In genomic region chr13:42929529-42930235, GRCm38 (mm10) we compare ENCODE assay signal across 17 mouse cellular contexts.
DNase-seq lines count a peak whose midpoint lies in the region; ATAC-seq and TF ChIP-seq lines count a peak whose summit lies in the region.
"Had no signal": no experiment of that assay in that cellular context is flagged by ENCODE, and none has a peak within 500 bp of the region (broad histone marks: within the 10 kb centered on the region; RNA-seq: fewer than 3 reads in every experiment).

No protein-coding gene starts in this region.

- TF ChIP-seq CTCF in midbrain, postnatal 0 days (IDR thresholded peaks at IDR 0.05) = no peak
- no peak for TF ChIP-seq CTCF in olfactory bulb, adult 2 months (IDR thresholded peaks at IDR 0.05; ENCODE audit: insufficient read depth, low read depth, low read length)

- no peak for ATAC-seq in midbrain, embryonic 11.5 days (ENCODE audit: low FRiP score)
- no peak for ATAC-seq in midbrain, postnatal 0 days (ENCODE audit: low FRiP score)
- ATAC-seq in embryonic facial prominence, embryonic 15.5 days (ENCODE audit: insufficient number of reproducible peaks, low FRiP score, low TSS enrichment, low read depth) = no peak
- ATAC-seq: forebrain, embryonic 15.5 days; lung, postnatal 0 days had no signal

- no peak for TF ChIP-seq POLR2A in olfactory bulb, adult 2 months (IDR thresholded peaks at IDR 0.05; ENCODE audit: insufficient read depth, low read depth, low read length)

- no peaks in the 10 kb centered on the region for H3K36me3 ChIP-seq in midbrain, embryonic 11.5 days (ENCODE audit: control insufficient read depth, insufficient read depth, low read length)
- H3K36me3 ChIP-seq in midbrain, postnatal 0 days (ENCODE audit: insufficient read depth, low read length) = no peaks in the 10 kb centered on the region
- no peaks in the 10 kb centered on the region for H3K36me3 ChIP-seq in embryonic facial prominence, embryonic 15.5 days
- H3K36me3 ChIP-seq: forebrain, embryonic 15.5 days; limb, embryonic 15.5 days; liver, embryonic 15.5 days had no signal

- peak; percentile 77 for DNase-seq in midbrain, embryonic 11.5 days (ENCODE audit: low spot score, missing footprints)
- no peak for DNase-seq in midbrain, postnatal 0 days (ENCODE audit: low spot score)
- peak; percentile 9 for DNase-seq in adipocyte (ENCODE audit: low spot score)
- DNase-seq in adrenal gland, adult 8-10 months = no peak
- DNase-seq in thymus, postnatal 36 days = no peak
- DNase-seq: cerebellum, adult 2 months; kidney, adult 18-20 months; kidney, postnatal 10 days; retina, postnatal 1 day; thymus, adult 2 months had no signal

- no peak overlapping the region for H3K4me2 ChIP-seq in midbrain, embryonic 11.5 days
- H3K4me2 ChIP-seq in midbrain, postnatal 0 days (ENCODE audit: low read depth, low read length, poor library complexity, severe bottlenecking) = no peak overlapping the region
- no peak overlapping the region for H3K4me2 ChIP-seq in embryonic facial prominence, embryonic 15.5 days (replicated peaks)
- H3K4me2 ChIP-seq: forebrain, embryonic 15.5 days; limb, embryonic 15.5 days; liver, embryonic 15.5 days; midbrain, embryonic 12.5 days had no signal

- no peak overlapping the region for H3K4me3 ChIP-seq in midbrain, embryonic 11.5 days (ENCODE audit: low read depth, low read length)
- no peak overlapping the region for H3K4me3 ChIP-seq in midbrain, postnatal 0 days (ENCODE audit: low read depth, low read length)
- no peak overlapping the region for H3K4me3 ChIP-seq in embryonic facial prominence, embryonic 15.5 days (replicated peaks)
- H3K4me3 ChIP-seq in olfactory bulb, adult 2 months (ENCODE audit: insufficient read depth, low read depth, low read length) = no peak overlapping the region
- H3K4me3 ChIP-seq: forebrain, embryonic 15.5 days; limb, embryonic 15.5 days; liver, embryonic 15.5 days; midbrain, embryonic 12.5 days had no signal

- no peak overlapping the region for H3K27ac ChIP-seq in midbrain, embryonic 11.5 days (ENCODE audit: low read depth, low read length)
- no peak overlapping the region for H3K27ac ChIP-seq in midbrain, postnatal 0 days (ENCODE audit: low read depth, low read length)
- peak overlapping the region; percentile 48; the same call in 1 of the 2 replicates for H3K27ac ChIP-seq in embryonic facial prominence, embryonic 15.5 days (replicated peaks)
- 0 out of 2 replicates have a peak overlapping the region, but pooled peaks have one; percentile 4 for H3K27ac ChIP-seq in olfactory bulb, adult 2 months (ENCODE audit: insufficient read depth, low read depth, low read length)
- H3K27ac ChIP-seq: forebrain, embryonic 15.5 days; limb, embryonic 15.5 days; liver, embryonic 15.5 days; midbrain, embryonic 12.5 days had no signal

- whole genome bisulfite sequencing in midbrain, embryonic 11.5 days = 52% methylated on average over 10 of the region's 10 CpGs
- 44% methylated on average over 10 of the region's 10 CpGs for WGBS in midbrain, postnatal 0 days
- 29% methylated on average over 10 of the region's 10 CpGs for WGBS in embryonic facial prominence, embryonic 15.5 days
- 32% methylated on average over 10 of the region's 10 CpGs for WGBS in olfactory bulb, adult 2 months

- peaks cover 2% of the 10 kb centered on the region; the same call in 1 of the 2 replicates for H3K9me3 ChIP-seq in midbrain, embryonic 11.5 days (ENCODE audit: control insufficient read depth, low read length)
- H3K9me3 ChIP-seq in midbrain, postnatal 0 days (ENCODE audit: low read length) = no peaks in the 10 kb centered on the region
- peaks cover 9% of the 10 kb centered on the region; the same call in 1 of the 2 replicates for H3K9me3 ChIP-seq in embryonic facial prominence, embryonic 15.5 days (replicated peaks)
- H3K9me3 ChIP-seq: limb, embryonic 15.5 days; liver, embryonic 15.5 days had no signal

- H3K4me1 ChIP-seq in midbrain, embryonic 11.5 days (ENCODE audit: control insufficient read depth, insufficient read depth, low read length) = no peaks in the 10 kb centered on the region
- no peaks in the 10 kb centered on the region for H3K4me1 ChIP-seq in midbrain, postnatal 0 days (ENCODE audit: insufficient read depth, low read length)
- H3K4me1 ChIP-seq in embryonic facial prominence, embryonic 15.5 days = peaks cover 21% of the 10 kb centered on the region; the same call in 1 of the 2 replicates
- H3K4me1 ChIP-seq in olfactory bulb, adult 2 months (ENCODE audit: control insufficient read depth, insufficient read depth, low read length) = peaks cover 11% of the 10 kb centered on the region
- H3K4me1 ChIP-seq: liver, embryonic 15.5 days had no signal

- no peaks in the 10 kb centered on the region for H3K27me3 ChIP-seq in midbrain, embryonic 11.5 days (ENCODE audit: control insufficient read depth, insufficient read depth, low read length)
- no peaks in the 10 kb centered on the region for H3K27me3 ChIP-seq in midbrain, postnatal 0 days (ENCODE audit: insufficient read depth, low read length)
- H3K27me3 ChIP-seq in embryonic facial prominence, embryonic 15.5 days = no peaks in the 10 kb centered on the region
- H3K27me3 ChIP-seq: forebrain, embryonic 15.5 days; liver, embryonic 15.5 days had no signal

- H3K9ac ChIP-seq in midbrain, embryonic 11.5 days (ENCODE audit: low read length) = no peak overlapping the region
- H3K9ac ChIP-seq in midbrain, postnatal 0 days (replicated peaks; ENCODE audit: low read length, poor library complexity, severe bottlenecking) = no peak overlapping the region
- H3K9ac ChIP-seq in embryonic facial prominence, embryonic 15.5 days = no peak overlapping the region
- H3K9ac ChIP-seq: forebrain, embryonic 15.5 days; limb, embryonic 15.5 days; liver, embryonic 15.5 days; midbrain, embryonic 12.5 days had no signal

Comparison
In these comparisons a context has a peak if more than half of its experiments do, and no peak if none do; other contexts are left out.
1. DNase-seq: peak in midbrain, embryonic 11.5 days (single experiment) and adipocyte (single experiment); none in midbrain, postnatal 0 days (single experiment), adrenal gland, adult 8-10 months (single experiment) and thymus, postnatal 36 days (0 of 2).
2. H3K27ac ChIP-seq: peak in embryonic facial prominence, embryonic 15.5 days (single experiment) and olfactory bulb, adult 2 months (single experiment); none in midbrain, embryonic 11.5 days (single experiment) and midbrain, postnatal 0 days (single experiment).